Mouse (Mus musculus) forebrain, embryonic 16.5 days (tissue): ENCODE measurements around the gene Usp32. TPM values are rescaled to one million over a fixed set of nuclear protein-coding genes. Genes with fewer than 3 reads are reported as not detected.

Experiments used
- polyA plus RNA-seq: library from polyadenylated mRNA; unstranded; fragments of >200 nt; fragmentation: Nextera tagmentation; extraction: Ambion mirVana; gene quantifications from 2 replicates; pipeline ENCODE4 v1.2.1, GENCODE M21; 2015

The Usp32 gene
- polyA plus RNA-seq, 1 experiment from 2014 or later, result 10.9 TPM

Other genes with a start within 250 kb of the Usp32 start
- 60.8 and 66.9 TPM in 2 replicates for gene Znhit3, start 223.8 kb downstream of the Usp32 start, polyA plus RNA-seq
- gene Car4, start 182.4 kb downstream of the Usp32 start, polyA plus RNA-seq, result 2.5 and 2.6 TPM in 2 replicates
- 0.68 and 0.76 TPM in 2 replicates for gene 1700125H20Rik, start 30.2 kb upstream of the Usp32 start, polyA plus RNA-seq
- 49.1 and 54.2 TPM in 2 replicates for gene Appbp2, start 95.0 kb upstream of the Usp32 start, polyA plus RNA-seq
- gene Ppm1d, start 171.1 kb upstream of the Usp32 start, polyA plus RNA-seq, result 21.4 and 23.4 TPM in 2 replicates
- gene Bcas3, start 213.0 kb upstream of the Usp32 start, polyA plus RNA-seq, result 30.0 and 31.9 TPM in 2 replicates